Mouse (Mus musculus) CH12.LX (cell line): ENCODE measurements at regions not wholly inside any gene's neighbourhood (a gene's known extent, or its start where the extent isn't known, plus 50 kb on each side); places are given as distances from the start of the nearest gene placed in this dataset.

ENCODE experiments used
- CHD2 ChIP-seq: IDR thresholded peaks from 2 replicates; pipeline ENCODE4 v1.6.1; 2011; ENCODE audit warnings: low read length, improper control_type of control experiment
- CTCF ChIP-seq, 2 experiments: IDR thresholded peaks in 1 of 2; conservative IDR thresholded peaks in 1 of 2; 2 replicates each; pipeline ENCODE4 v1.5.1; 2011 to 2012; ENCODE audit warnings: low read depth in 2 of 2, low read length in 2 of 2, improper control_type of control experiment in 1 of 2, inconsistent platforms in 1 of 2, mild to moderate bottlenecking in 1 of 2, moderate library complexity in 1 of 2
- E2F4 ChIP-seq: IDR thresholded peaks from 2 replicates; pipeline ENCODE4 v1.6.1; 2011; ENCODE audit warnings: low read depth, low read length, improper control_type of control experiment; ENCODE audit not compliant: insufficient replicate concordance
- POLR2A ChIP-seq: IDR thresholded peaks from 2 replicates; pipeline ENCODE4 v1.6.1; 2011; ENCODE audit warnings: low read depth, mild to moderate bottlenecking, improper control_type of control experiment, low read length
- USF1 ChIP-seq: IDR thresholded peaks from 2 replicates; pipeline ENCODE4 v1.6.1; 2014; ENCODE audit warnings: low read depth, mild to moderate bottlenecking, inconsistent platforms, low read length, improper control_type of control experiment
- USF2 ChIP-seq: conservative IDR thresholded peaks from 2 replicates; pipeline ENCODE4 v1.6.1; 2011; ENCODE audit warnings: low read depth, low read length, improper control_type of control experiment
- ZKSCAN1 ChIP-seq: IDR thresholded peaks from 2 replicates; pipeline ENCODE4 v1.6.1; 2012; ENCODE audit warnings: low read depth, inconsistent platforms, low read length, improper control_type of control experiment, borderline replicate concordance

- TF ChIP-seq E2F4 (no peak), ZKSCAN1 (no peak), CHD2 (no peak), USF2 (no peak), CTCF (conservative IDR thresholded peaks at IDR 0.05 in 1 of 2, IDR thresholded peaks at IDR 0.05 in 1 of 2; ENCODE audit: low read depth in 2 of 2, low read length in 2 of 2) (no peak), POLR2A (no peak), USF1 (no peak)
Observed at GRCm38 (mm10) chr5:118434718-118435555, 125.5 kb upstream of the Med13l start.
